Mouse (Mus musculus): Measurements from ENCODE around the gene Lce3e. TPM values are rescaled to one million over a fixed set of nuclear protein-coding genes. Genes with fewer than 3 reads are reported as not detected.
A peak's percentile ranks its signal among the peaks of the same experiment; 100 is the strongest.

Lce3e gene
- polyA plus RNA-seq, 1 experiment = not detected

DNA sequence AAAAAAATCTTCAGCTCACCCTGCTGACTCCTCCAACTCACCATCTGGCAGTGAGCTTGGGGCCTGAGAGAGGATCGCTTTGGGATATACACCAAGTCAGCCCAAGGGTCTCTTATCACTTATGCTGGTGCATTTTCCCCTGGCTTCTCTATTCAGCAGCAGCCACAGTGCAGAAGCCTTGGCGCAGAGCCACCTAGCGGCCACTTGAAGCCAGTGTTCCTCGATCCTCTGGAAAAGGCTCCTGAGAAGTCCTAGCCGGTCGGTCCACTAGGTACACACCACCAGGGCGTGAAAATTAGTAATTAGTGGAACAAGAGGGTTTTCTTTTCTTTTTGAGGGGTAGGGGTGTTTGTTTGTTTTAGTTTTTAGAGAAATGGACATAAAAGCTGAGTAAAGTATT lies 31.8 kb downstream of the Lce3e start:
- WGBS = under 1% methylated on average over 7 of the region's 7 CpGs
- no peaks in the 10 kb centered on the region for H3K4me1 ChIP-seq (ENCODE audit: control insufficient read depth, insufficient read depth, low read length)
- peak; percentile 39 to 46 for DNase-seq
- H3K27me3 ChIP-seq (ENCODE audit: control insufficient read depth, insufficient read depth, low read length) = no peaks in the 10 kb centered on the region
- TF ChIP-seq POLR2A (IDR thresholded peaks at IDR 0.05; ENCODE audit: borderline replicate concordance, insufficient read depth, low read length) (no peak), CTCF (IDR thresholded peaks at IDR 0.05; ENCODE audit: borderline replicate concordance, insufficient read depth, low read depth, low read length) (peak; percentile 62)
- H3K4me3 ChIP-seq (replicated peaks; ENCODE audit: insufficient read depth, low read depth, low read length) = no peak overlapping the region
- H3K27ac ChIP-seq (ENCODE audit: insufficient read depth, low read length) = no peak overlapping the region

DNA sequence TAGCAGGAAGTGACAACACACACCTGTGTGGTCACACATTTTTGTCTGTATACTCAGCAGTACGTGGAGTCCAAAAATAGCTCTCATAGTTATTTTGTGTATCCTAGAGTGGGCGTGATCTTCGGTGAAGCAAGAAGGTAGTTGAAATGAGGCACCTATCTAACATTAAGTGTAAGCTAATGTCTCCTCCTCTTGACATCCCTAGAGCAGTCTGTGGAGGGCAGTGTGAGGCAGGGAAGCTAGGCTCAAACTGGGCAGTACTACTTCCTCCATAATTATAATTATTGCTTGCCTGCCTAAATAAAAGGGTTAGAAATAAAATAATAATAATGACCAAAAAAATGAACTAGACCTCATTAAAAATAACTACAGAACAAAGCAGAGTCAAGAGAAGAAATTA lies 33.8 kb downstream of the Lce3e start:
- no peaks in the 10 kb centered on the region for H3K27me3 ChIP-seq (ENCODE audit: control insufficient read depth, insufficient read depth, low read length)
- no peak for TF ChIP-seq CTCF (IDR thresholded peaks at IDR 0.05; ENCODE audit: borderline replicate concordance, insufficient read depth, low read depth, low read length)
- TF ChIP-seq POLR2A (IDR thresholded peaks at IDR 0.05; ENCODE audit: borderline replicate concordance, insufficient read depth, low read length) = no peak
- 81% methylated on average over 3 of the region's 3 CpGs for WGBS
- no peak overlapping the region for H3K27ac ChIP-seq (ENCODE audit: insufficient read depth, low read length)
- DNase-seq = no peak
- H3K4me1 ChIP-seq (ENCODE audit: control insufficient read depth, insufficient read depth, low read length) = no peaks in the 10 kb centered on the region
- no peak overlapping the region for H3K4me3 ChIP-seq (replicated peaks; ENCODE audit: insufficient read depth, low read depth, low read length)

DNA sequence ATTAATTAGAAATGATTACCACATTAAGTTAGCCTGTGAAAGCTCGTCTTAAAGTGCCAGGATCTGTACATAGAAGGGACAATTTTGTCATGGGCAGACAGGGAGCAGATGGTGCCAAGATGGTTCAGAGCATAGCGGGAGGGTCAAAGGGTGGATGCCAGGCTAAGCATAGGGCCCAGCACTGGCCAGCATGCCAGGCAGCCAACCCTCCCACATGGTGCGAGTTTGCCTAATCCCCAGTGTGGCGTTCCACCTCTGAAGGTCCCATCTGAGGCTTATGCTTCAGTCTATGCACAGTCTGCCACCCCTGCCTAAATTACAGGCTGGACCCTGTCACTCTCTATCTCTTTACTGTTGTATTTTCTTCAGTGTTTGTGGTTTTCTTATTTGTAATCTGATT lies 36.0 kb downstream of the Lce3e start:
- H3K27me3 ChIP-seq (ENCODE audit: control insufficient read depth, insufficient read depth, low read length) = no peaks in the 10 kb centered on the region
- no peaks in the 10 kb centered on the region for H3K4me1 ChIP-seq (ENCODE audit: control insufficient read depth, insufficient read depth, low read length)
- DNase-seq = no peak
- H3K27ac ChIP-seq (ENCODE audit: insufficient read depth, low read length) = no peak overlapping the region
- no peak for TF ChIP-seq CTCF (IDR thresholded peaks at IDR 0.05; ENCODE audit: borderline replicate concordance, insufficient read depth, low read depth, low read length)
- no peak for TF ChIP-seq POLR2A (IDR thresholded peaks at IDR 0.05; ENCODE audit: borderline replicate concordance, insufficient read depth, low read length)
- 9% methylated on average over 4 of the region's 4 CpGs for WGBS
- no peak overlapping the region for H3K4me3 ChIP-seq (replicated peaks; ENCODE audit: insufficient read depth, low read depth, low read length)

DNA sequence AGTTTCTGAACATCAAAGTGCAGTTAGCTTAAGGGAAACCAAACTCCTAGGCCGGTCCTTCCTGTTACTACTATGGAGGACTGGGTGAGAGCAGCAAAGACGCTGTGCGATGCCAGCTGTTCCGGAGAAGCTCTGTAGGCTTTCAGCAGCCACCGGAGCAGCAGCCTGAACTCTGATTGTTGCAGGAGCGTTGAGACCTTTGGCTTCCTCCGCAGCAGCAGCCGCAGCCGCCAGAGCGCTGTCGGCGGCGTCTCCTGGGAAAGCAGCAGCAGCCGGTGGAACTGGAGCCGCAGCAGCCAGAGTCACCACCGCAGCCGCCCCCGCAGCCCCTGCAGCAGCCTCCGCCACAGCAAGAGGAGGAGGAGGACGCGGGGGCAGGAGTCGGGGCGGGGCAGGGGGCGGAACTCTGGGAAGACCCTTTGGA lies 47.5 kb downstream of the Lce3e start:
- no peak for TF ChIP-seq CTCF (IDR thresholded peaks at IDR 0.05; ENCODE audit: borderline replicate concordance, insufficient read depth, low read depth, low read length)
- TF ChIP-seq POLR2A (IDR thresholded peaks at IDR 0.05; ENCODE audit: borderline replicate concordance, insufficient read depth, low read length) = no peak
- no peak for DNase-seq
- Histone ChIP-seq H3K27me3 (ENCODE audit: control insufficient read depth, insufficient read depth, low read length) (no peaks in the 10 kb centered on the region; the same call in 1 of the 2 replicates), H3K4me3 (replicated peaks; ENCODE audit: insufficient read depth, low read depth, low read length) (no peak overlapping the region), H3K4me1 (ENCODE audit: control insufficient read depth, insufficient read depth, low read length) (no peaks in the 10 kb centered on the region), H3K27ac (ENCODE audit: insufficient read depth, low read length) (no peak overlapping the region)
- WGBS = under 1% methylated on average over 24 of the region's 24 CpGs

DNA sequence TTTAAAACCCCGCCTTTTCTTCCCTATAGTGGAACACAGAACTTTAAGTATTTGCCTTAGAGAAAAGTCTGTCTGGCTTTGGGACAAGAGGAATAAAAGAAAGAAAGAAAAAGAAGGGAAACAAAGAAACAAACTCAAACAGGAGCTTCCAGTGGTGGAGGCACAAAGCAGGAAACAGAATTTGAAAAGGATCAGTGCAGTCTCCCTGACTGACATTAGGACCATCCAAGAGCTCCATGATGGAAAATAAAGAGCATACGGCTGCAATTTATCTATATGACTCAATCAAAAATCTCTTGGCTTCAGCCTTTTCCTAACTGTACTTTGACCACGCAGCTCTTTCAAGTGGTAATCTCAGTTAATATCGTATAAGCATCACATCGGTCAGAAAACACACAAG lies 48.0 kb downstream of the Lce3e start:
- TF ChIP-seq CTCF (IDR thresholded peaks at IDR 0.05; ENCODE audit: borderline replicate concordance, insufficient read depth, low read depth, low read length) (no peak), POLR2A (IDR thresholded peaks at IDR 0.05; ENCODE audit: borderline replicate concordance, insufficient read depth, low read length) (no peak)
- Histone ChIP-seq H3K4me3 (replicated peaks; ENCODE audit: insufficient read depth, low read depth, low read length) (no peak overlapping the region), H3K27ac (ENCODE audit: insufficient read depth, low read length) (no peak overlapping the region), H3K4me1 (ENCODE audit: control insufficient read depth, insufficient read depth, low read length) (no peaks in the 10 kb centered on the region), H3K27me3 (ENCODE audit: control insufficient read depth, insufficient read depth, low read length) (no peaks in the 10 kb centered on the region; the same call in 1 of the 2 replicates)
- DNase-seq = no peak
- 14% methylated on average over 5 of the region's 5 CpGs for WGBS

DNA sequence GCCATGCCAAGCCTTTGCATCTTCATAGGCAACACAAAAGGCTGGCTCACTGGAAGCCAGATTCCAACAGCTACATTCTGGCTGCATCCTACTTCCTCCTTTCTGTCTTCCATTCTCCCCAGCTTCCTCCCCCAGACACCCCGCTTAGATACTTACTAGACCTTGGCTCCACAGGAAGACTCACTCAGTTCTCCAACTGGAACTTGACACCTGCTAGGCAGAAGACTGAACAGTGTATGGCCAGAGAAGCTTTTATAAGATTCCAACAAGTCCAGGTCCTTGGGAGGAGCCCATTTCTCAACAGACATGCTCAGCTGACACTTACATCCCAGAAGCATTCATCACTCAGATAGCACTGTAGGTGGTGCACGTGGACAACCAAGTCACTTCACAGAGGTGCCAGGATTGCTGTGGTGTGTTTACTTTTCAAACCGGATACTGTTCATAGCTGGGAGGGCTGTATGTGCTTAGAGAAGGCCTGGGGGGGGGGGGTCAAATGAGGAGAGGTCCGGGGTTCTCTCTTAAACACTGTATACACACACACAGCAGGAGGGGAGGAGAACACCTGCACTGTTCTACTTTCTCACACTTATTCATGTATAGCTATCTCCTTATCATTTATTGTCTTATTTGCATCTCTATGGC lies 48.7 kb downstream of the Lce3e start, which contains the start of gene Crct1:
Gene Crct1, minus strand, starts transcription at position 228 of the 645 bp plus-strand sequence.
- DNase-seq = no peak
- H3K27ac ChIP-seq (ENCODE audit: insufficient read depth, low read length) = no peak within 1 kb of the TSS
- no peaks in the 10 kb centered on the region for H3K4me1 ChIP-seq (ENCODE audit: control insufficient read depth, insufficient read depth, low read length)
- no peak within 1 kb of the TSS for H3K4me3 ChIP-seq (replicated peaks; ENCODE audit: insufficient read depth, low read depth, low read length)
- TF ChIP-seq POLR2A (IDR thresholded peaks at IDR 0.05; ENCODE audit: borderline replicate concordance, insufficient read depth, low read length) (no peak), CTCF (IDR thresholded peaks at IDR 0.05; ENCODE audit: borderline replicate concordance, insufficient read depth, low read depth, low read length) (no peak)
- 42% methylated on average over 4 of the region's 4 CpGs for WGBS
- H3K27me3 ChIP-seq (ENCODE audit: control insufficient read depth, insufficient read depth, low read length) = no peaks in the 10 kb centered on the region; the same call in 1 of the 2 replicates

Other genes starting within 250 kb of the Lce3e start
- not detected in 2 replicates for gene Lce1f, start 246.7 kb upstream of the Lce3e start, polyA plus RNA-seq (2012; rRNA removed)
- not detected in 2 replicates for gene Gm38119, start 228.0 kb upstream of the Lce3e start, polyA plus RNA-seq (2012; rRNA removed)
- gene Lce1g, start 214.7 kb upstream of the Lce3e start, polyA plus RNA-seq (2012; rRNA removed) = not detected in 2 replicates
- gene Lce1h, start 202.0 kb upstream of the Lce3e start, polyA plus RNA-seq (2012; rRNA removed) = not detected in 2 replicates
- gene Lce1i, start 188.2 kb upstream of the Lce3e start, polyA plus RNA-seq (2012; rRNA removed) = not detected in 2 replicates
- not detected in 2 replicates for gene Lce1j, start 176.5 kb upstream of the Lce3e start, polyA plus RNA-seq (2012; rRNA removed)
- gene Lce1k, start 159.2 kb upstream of the Lce3e start, polyA plus RNA-seq (2012; rRNA removed) = not detected in 2 replicates
- gene Kprp, start 139.8 kb upstream of the Lce3e start, polyA plus RNA-seq (2012; rRNA removed) = not detected in 2 replicates
- not detected in 2 replicates for gene Lce1l, start 115.8 kb upstream of the Lce3e start, polyA plus RNA-seq (2012; rRNA removed)
- not detected in 2 replicates for gene 2310050C09Rik, start 96.8 kb upstream of the Lce3e start, polyA plus RNA-seq (2012; rRNA removed)
- not detected in 2 replicates for gene Lce3a, start 40.8 kb upstream of the Lce3e start, polyA plus RNA-seq (2012; rRNA removed)
- not detected in 2 replicates for gene Lce3b, start 34.1 kb upstream of the Lce3e start, polyA plus RNA-seq (2012; rRNA removed)
- not detected in 2 replicates for gene Lce3c, start 22.6 kb upstream of the Lce3e start, polyA plus RNA-seq (2012; rRNA removed)
- not detected in 2 replicates for gene Lce3d, start 9.7 kb upstream of the Lce3e start, polyA plus RNA-seq (2012; rRNA removed)
- gene Lce3f, start 25.2 kb downstream of the Lce3e start, polyA plus RNA-seq (2012; rRNA removed) = not detected in 2 replicates
- not detected in 2 replicates for gene Crct1, start 48.6 kb downstream of the Lce3e start, polyA plus RNA-seq (2012; rRNA removed)
- gene Lce1m, start 52.0 kb downstream of the Lce3e start, polyA plus RNA-seq (2012; rRNA removed) = not detected in 2 replicates
- not detected in 2 replicates for gene Gm4858, start 101.8 kb downstream of the Lce3e start, polyA plus RNA-seq (2012; rRNA removed)
- not detected in 2 replicates for gene Crnn, start 177.7 kb downstream of the Lce3e start, polyA plus RNA-seq (2012; rRNA removed)
- not detected in 2 replicates for gene Flg2, start 230.2 kb downstream of the Lce3e start, polyA plus RNA-seq (2012; rRNA removed)

All from cerebellum, adult 2 months (tissue).